Mouse (Mus musculus) heart, postnatal 0 days (tissue): ENCODE measurements around the gene Ranbp3. TPM values are rescaled to one million over a fixed set of nuclear protein-coding genes. Genes with fewer than 3 reads are reported as not detected.
A peak's percentile ranks its signal among the peaks of the same experiment; 100 is the strongest.

Source experiments
- ATAC-seq: fragments of 200-750 bp; cut with Nextera tagmentation; 2 replicates; pipeline ENCODE4 v1.8.0; 2017; ENCODE audit warnings: low read depth, moderate number of reproducible peaks, moderate library complexity; ENCODE audit not compliant: insufficient read depth
- DNase-seq: peaks from one replicate; pipeline ENCODE4 v3.0.0-alpha.2; 2016; ENCODE audit warnings: low spot score
- H3K27ac ChIP-seq: fragments of 300-500 bp; sonication (generic); 2 replicates; pipeline ENCODE4 v1.5.1; 2014; ENCODE audit warnings: low read depth, mild to moderate bottlenecking
- H3K27me3 ChIP-seq: fragments of 300-500 bp; sonication (generic); 2 replicates; pipeline ENCODE4 v1.6.1; 2014; ENCODE audit warnings: low read length, mixed read lengths; ENCODE audit not compliant: control insufficient read depth, insufficient read depth
- H3K36me3 ChIP-seq: fragments of 300-500 bp; sonication (generic); replicated peaks from 2 replicates; pipeline ENCODE4 v1.6.1; 2014; ENCODE audit warnings: low read length, mixed read lengths; ENCODE audit not compliant: control insufficient read depth, insufficient read depth
- H3K4me1 ChIP-seq: fragments of 300-500 bp; sonication (generic); 2 replicates; pipeline ENCODE4 v1.6.1; 2014; ENCODE audit warnings: antibody characterized with exemption; ENCODE audit not compliant: control insufficient read depth, insufficient read depth
- H3K4me2 ChIP-seq: fragments of 300-500 bp; sonication (generic); 2 replicates; pipeline ENCODE4 v1.6.1; 2014; ENCODE audit warnings: low read depth, mild to moderate bottlenecking, low read length, moderate library complexity
- H3K4me3 ChIP-seq: fragments of 300-500 bp; sonication (generic); 2 replicates; pipeline ENCODE4 v1.5.1; 2014; ENCODE audit warnings: low read depth, low read length
- H3K9ac ChIP-seq: fragments of 300-500 bp; sonication (generic); replicated peaks from 2 replicates; pipeline ENCODE4 v1.6.1; 2014; ENCODE audit warnings: low read depth, low read length, mixed read lengths
- H3K9me3 ChIP-seq: fragments of 300-500 bp; sonication (generic); replicated peaks from 2 replicates; pipeline ENCODE4 v1.6.1; 2016; ENCODE audit warnings: low read length; ENCODE audit not compliant: control insufficient read depth
- CTCF ChIP-seq: IDR thresholded peaks from 2 replicates; pipeline ENCODE4 v1.5.1; 2016; ENCODE audit warnings: antibody characterized with exemption, control low read depth, low read depth
- EP300 ChIP-seq: IDR thresholded peaks from 2 replicates; pipeline ENCODE4 v1.6.1; 2016; ENCODE audit warnings: antibody characterized with exemption, low read depth
- WGBS: fragments of 180-500 bp; shearing (Covaris S2); extraction: QIAGEN DNeasy Blood & Tissue Kit; methylation state at CpG from one replicate; pipeline ENCODE4 v1.1.7; 2014; 5-methylcytosine and 5-hydroxymethylcytosine counted together
- polyA plus RNA-seq: library from polyadenylated mRNA; unstranded; fragments of >200 nt; fragmentation: Nextera tagmentation; extraction: Ambion mirVana; gene quantifications from 2 replicates; pipeline ENCODE4 v1.2.1, GENCODE M21; 2015
- total RNA-seq: library from RNA; depleted of rRNA; stranded (reverse); fragments of >200 nt; gene quantifications from 2 replicates; pipeline ENCODE4 v1.2.3, GENCODE M21; 2014; ENCODE audit warnings: low replicate concordance

Ranbp3 gene
- total and polyA plus RNA-seq, 2 experiments from 2014 or later = 40.6 to 64.7 TPM

DNA sequence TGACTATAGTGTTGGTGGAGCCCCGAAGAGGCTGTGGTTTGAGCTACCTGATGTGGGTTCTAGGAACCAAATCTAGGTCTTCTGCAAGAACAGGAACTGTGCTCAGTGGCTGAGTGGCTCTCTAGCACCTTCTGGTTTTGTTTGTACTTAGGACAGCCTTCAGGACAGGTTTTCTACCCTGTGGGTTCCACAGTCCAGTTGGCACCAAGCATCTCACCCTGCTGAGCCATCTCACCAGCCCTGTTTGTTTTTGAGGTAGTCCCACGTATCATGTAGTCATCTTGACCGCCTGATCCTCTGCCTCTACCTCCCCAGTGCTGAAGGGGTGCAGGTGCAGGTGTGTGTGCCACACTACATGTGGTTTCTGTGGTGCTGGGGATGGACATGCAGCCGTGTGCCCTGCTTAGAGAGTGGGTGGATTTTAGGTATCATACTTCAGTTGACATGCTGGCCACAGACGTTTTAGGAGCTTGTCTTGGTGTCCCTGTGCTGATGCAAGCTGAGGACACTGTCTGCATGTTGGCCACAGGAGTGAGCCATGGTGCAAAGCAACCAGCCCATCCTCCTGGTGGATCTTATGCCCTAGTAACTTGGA, 10.5 kb downstream of the Ranbp3 start:
- Histone ChIP-seq H3K27me3 (no peaks in the 10 kb centered on the region), H3K4me2 (no peak overlapping the region), H3K9ac (no peak overlapping the region), H3K27ac (no peak overlapping the region), H3K36me3 (peaks cover 35% of the 10 kb centered on the region), H3K9me3 (no peaks in the 10 kb centered on the region), H3K4me1 (0 out of 2 replicates have a peak, but pooled peaks cover 5% of the 10 kb centered on the region), H3K4me3 (no peak overlapping the region)
- 79% methylated on average over 5 of the region's 5 CpGs for WGBS
- no peak for TF ChIP-seq CTCF
- TF ChIP-seq EP300 = no peak
- ATAC-seq (no peak), DNase-seq (no peak)

DNA sequence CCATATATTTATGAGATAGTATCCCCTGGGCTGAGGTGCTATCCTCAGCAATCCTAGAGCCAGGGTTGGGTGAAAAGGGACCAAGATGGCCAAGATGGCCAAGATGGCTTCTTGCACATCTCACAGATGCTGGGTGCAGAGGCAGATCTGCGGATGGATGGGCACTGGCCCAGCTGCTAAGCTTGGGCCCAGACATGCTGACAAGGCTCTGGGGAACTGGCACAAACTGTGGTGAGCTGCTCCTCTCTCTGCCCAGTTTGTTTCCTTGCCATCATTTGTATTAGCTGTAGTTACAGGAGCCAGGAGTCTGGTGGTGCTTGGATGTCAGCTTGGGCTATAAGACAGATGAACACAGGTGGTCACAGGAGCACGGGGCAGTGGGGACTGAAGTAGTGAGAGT, 11.6 kb downstream of the Ranbp3 start:
- WGBS = 85% methylated on average over 2 of the region's 2 CpGs
- no peak for TF ChIP-seq CTCF
- no peak for TF ChIP-seq EP300

DNA sequence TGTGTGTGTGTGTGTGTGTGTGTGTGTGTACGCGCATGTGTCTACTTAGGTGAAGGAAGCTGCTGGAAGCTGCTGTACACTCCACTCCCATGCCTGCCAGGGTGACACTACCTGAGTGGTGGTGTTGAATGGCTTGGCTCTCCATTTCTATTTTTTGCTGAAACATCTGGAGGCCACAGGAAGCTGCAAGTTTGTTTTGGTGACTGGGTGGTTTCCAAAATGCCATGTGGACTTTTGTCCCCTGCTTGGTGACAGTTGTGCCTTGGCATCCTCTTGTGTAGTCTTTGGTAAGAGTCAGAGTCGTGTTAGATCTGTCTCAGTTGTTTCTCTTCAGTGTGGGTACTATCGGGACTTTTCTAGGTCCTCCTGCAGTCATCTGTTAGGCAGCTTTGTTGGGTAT, 13.7 kb downstream of the Ranbp3 start:
- H3K9me3 ChIP-seq = no peaks in the 10 kb centered on the region

More for the DNA sequence above, 11.6 kb downstream of the Ranbp3 start:
- H3K36me3 ChIP-seq = peaks cover 39% of the 10 kb centered on the region
- H3K4me1 ChIP-seq = 0 out of 2 replicates have a peak, but pooled peaks cover 5% of the 10 kb centered on the region
- ATAC-seq = no peak
- no peak for DNase-seq
- no peak overlapping the region for H3K27ac ChIP-seq
- no peak overlapping the region for H3K4me2 ChIP-seq
- H3K27me3 ChIP-seq = no peaks in the 10 kb centered on the region
- no peak overlapping the region for H3K4me3 ChIP-seq
- no peaks in the 10 kb centered on the region for H3K9me3 ChIP-seq
- H3K9ac ChIP-seq = no peak overlapping the region

DNA sequence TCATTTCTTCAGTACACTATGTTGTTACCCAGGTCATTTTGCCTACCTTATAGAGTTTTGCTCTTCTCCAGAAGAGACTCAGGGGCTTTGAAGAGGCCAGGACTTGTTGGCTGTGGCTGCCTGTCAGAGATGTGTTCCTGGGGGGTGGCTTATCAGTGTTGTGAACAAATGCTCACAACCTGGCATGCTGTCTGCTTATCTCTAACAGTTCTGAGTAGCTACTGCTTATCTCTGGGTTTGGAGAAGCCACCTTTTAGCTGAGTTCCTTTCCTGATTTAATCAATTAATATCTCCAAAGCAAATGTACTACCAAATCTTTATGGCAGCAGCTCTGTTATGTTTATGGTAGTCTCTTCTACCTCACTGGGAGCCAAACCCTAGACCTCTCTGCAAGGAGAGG, 15.0 kb downstream of the Ranbp3 start:
- Histone ChIP-seq H3K4me1 (no peaks in the 10 kb centered on the region), H3K4me3 (no peak overlapping the region), H3K27ac (no peak overlapping the region), H3K36me3 (peaks cover 46% of the 10 kb centered on the region), H3K9ac (peak overlapping the region; percentile 25; the same call in 1 of the 2 replicates), H3K9me3 (no peaks in the 10 kb centered on the region), H3K4me2 (no peak overlapping the region), H3K27me3 (no peaks in the 10 kb centered on the region)
- DNase-seq = no peak
- TF ChIP-seq EP300 (no peak), CTCF (no peak)
- ATAC-seq = no peak

More for the DNA sequence above, 13.7 kb downstream of the Ranbp3 start:
- no peak overlapping the region for H3K27ac ChIP-seq
- H3K27me3 ChIP-seq = no peaks in the 10 kb centered on the region
- ATAC-seq (no peak), DNase-seq (no peak)
- no peak overlapping the region for H3K4me3 ChIP-seq
- 83% methylated on average over 4 of the region's 4 CpGs for WGBS
- H3K9ac ChIP-seq = no peak overlapping the region
- no peak overlapping the region for H3K4me2 ChIP-seq
- H3K4me1 ChIP-seq = 0 out of 2 replicates have a peak, but pooled peaks cover 5% of the 10 kb centered on the region
- peaks cover 37% of the 10 kb centered on the region for H3K36me3 ChIP-seq
- no peak for TF ChIP-seq EP300
- no peak for TF ChIP-seq CTCF

DNA sequence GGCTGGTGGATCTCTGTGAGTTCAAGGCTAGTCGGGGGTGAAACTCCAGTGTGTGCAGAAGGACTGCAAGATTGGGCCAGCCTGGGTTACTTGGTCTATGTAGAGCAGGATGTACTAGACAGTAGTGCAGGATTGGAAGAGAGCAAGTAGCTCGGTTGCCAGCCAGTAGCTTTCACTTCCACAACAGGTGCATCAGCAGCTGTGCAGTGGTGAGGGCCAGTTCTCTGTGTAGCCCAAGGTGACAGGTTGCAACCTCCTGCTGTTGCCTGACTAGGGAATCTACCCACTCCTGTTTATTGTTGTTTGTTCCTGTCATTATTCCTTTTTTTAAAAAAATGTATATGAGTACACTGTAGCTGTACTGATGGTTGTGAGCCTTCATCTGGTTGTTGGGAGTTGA, 15.6 kb downstream of the Ranbp3 start:
- no peak overlapping the region for H3K27ac ChIP-seq
- H3K27me3 ChIP-seq = no peaks in the 10 kb centered on the region
- no peak for DNase-seq
- peaks cover 52% of the 10 kb centered on the region for H3K36me3 ChIP-seq
- TF ChIP-seq EP300 (no peak), CTCF (no peak)
- H3K9ac ChIP-seq = no peak overlapping the region
- no peak for ATAC-seq
- H3K9me3 ChIP-seq = no peaks in the 10 kb centered on the region
- peaks cover 6% of the 10 kb centered on the region; the same call in 1 of the 2 replicates for H3K4me1 ChIP-seq
- no peak overlapping the region for H3K4me3 ChIP-seq
- WGBS = 79% methylated on average over 2 of the region's 2 CpGs
- H3K4me2 ChIP-seq = no peak overlapping the region

DNA sequence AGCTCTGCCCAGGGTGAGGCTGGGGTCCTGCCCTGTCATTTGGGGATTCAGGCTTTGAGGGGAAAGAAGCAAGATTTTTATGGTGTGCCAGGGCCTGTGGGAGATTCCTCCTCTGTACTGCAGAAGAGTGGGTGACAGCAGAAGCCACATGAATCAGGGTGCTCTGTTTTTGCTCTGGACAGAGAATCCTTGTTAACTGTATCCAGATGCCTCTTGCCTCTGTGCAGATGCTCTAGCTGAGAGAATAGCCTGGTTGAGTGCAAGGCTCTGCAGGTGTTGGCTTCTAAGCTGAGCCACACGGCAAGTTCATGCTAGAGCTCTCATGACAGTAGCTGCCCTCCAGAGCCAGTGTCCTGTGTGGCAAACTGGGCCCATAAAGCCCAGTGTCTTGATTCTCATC, 20.3 kb downstream of the Ranbp3 start:
- no peak overlapping the region for H3K4me2 ChIP-seq
- 33% methylated on average over 1 of the region's 1 CpGs for WGBS
- H3K36me3 ChIP-seq = peaks cover 55% of the 10 kb centered on the region
- H3K4me1 ChIP-seq = peaks cover 11% of the 10 kb centered on the region; the same call in 1 of the 2 replicates
- no peak for TF ChIP-seq EP300
- TF ChIP-seq CTCF = no peak
- ATAC-seq (no peak), DNase-seq (no peak)
- H3K27ac ChIP-seq = no peak overlapping the region
- no peak overlapping the region for H3K4me3 ChIP-seq
- no peaks in the 10 kb centered on the region for H3K27me3 ChIP-seq
- no peak overlapping the region for H3K9ac ChIP-seq
- no peaks in the 10 kb centered on the region for H3K9me3 ChIP-seq
